26 mouse cellular contexts compared by ENCODE assay signal in genomic region chr7:101114328-101114727, GRCm38 (mm10).
"Had no signal": no experiment of that assay in that cellular context is flagged by ENCODE, and none has a peak within 500 bp of the region (broad histone marks: within the 10 kb centered on the region; RNA-seq: fewer than 3 reads in every experiment).

No protein-coding gene starts in this region.

- H3K9ac ChIP-seq: heart, embryonic 13.5 days; heart, embryonic 15.5 days; hindbrain, embryonic 12.5 days; hindbrain, embryonic 14.5 days; intestine, embryonic 15.5 days; limb, embryonic 13.5 days; limb, embryonic 15.5 days; liver, embryonic 12.5 days; liver, embryonic 14.5 days had no signal

- H3K27me3 ChIP-seq: heart, embryonic 13.5 days; heart, embryonic 15.5 days; hindbrain, embryonic 12.5 days; intestine, embryonic 15.5 days; limb, embryonic 13.5 days; limb, embryonic 15.5 days; liver, embryonic 12.5 days had no signal

- H3K4me3 ChIP-seq: heart, adult 2 months; heart, embryonic 13.5 days; heart, embryonic 15.5 days; hindbrain, embryonic 10.5 days; hindbrain, embryonic 12.5 days; intestine, embryonic 15.5 days; layer of hippocampus, adult 2 months; limb, embryonic 13.5 days; limb, embryonic 15.5 days; liver, embryonic 12.5 days had no signal

- H3K27ac ChIP-seq: heart, adult 2 months; heart, embryonic 13.5 days; heart, embryonic 15.5 days; hindbrain, embryonic 10.5 days; hindbrain, embryonic 12.5 days; hindbrain, embryonic 14.5 days; intestine, embryonic 15.5 days; layer of hippocampus, adult 2 months; limb, embryonic 13.5 days; limb, embryonic 15.5 days; liver, embryonic 12.5 days; liver, embryonic 14.5 days had no signal

- H3K9me3 ChIP-seq: heart, embryonic 15.5 days; hindbrain, embryonic 10.5 days; hindbrain, embryonic 12.5 days; intestine, embryonic 15.5 days; limb, embryonic 13.5 days; limb, embryonic 15.5 days; liver, embryonic 12.5 days had no signal

- DNase-seq: gastrocnemius, postnatal 14 days; heart, adult 2 months; heart, postnatal 14 days; heart, postnatal 4 days; kidney, adult 18-20 months; kidney, adult 8-10 months; kidney, postnatal 10 days; kidney, postnatal 25 days; kidney, postnatal 4 days; layer of hippocampus, adult 9-11 months; layer of hippocampus, postnatal 36 days; left cerebral cortex, postnatal 4 days had no signal

- H3K4me1 ChIP-seq: intestine, embryonic 15.5 days had no signal

- H3K36me3 ChIP-seq: intestine, embryonic 15.5 days had no signal

- ATAC-seq: hindbrain, embryonic 16.5 days; inflammation-experienced regulatory T-cells, adult 6 months; intestine, embryonic 15.5 days; intestine, postnatal 0 days; liver, embryonic 12.5 days had no signal
